Mouse (Mus musculus) lung, embryonic 14.5 days (tissue): ENCODE measurements at regions not wholly inside any gene's neighbourhood (a gene's known extent, or its start where the extent isn't known, plus 50 kb on each side); places are given as distances from the start of the nearest gene placed in this dataset.

Experiments
- ATAC-seq: fragments of 200-750 bp; cut with Nextera tagmentation; 2 replicates; pipeline ENCODE4 v1.8.0; 2017; ENCODE audit warnings: mild to moderate bottlenecking, moderate TSS enrichment, moderate library complexity; ENCODE audit not compliant: insufficient read depth
- DNase-seq: peaks from one replicate; pipeline ENCODE4 v3.0.0-alpha.2; 2015
- H3K27ac ChIP-seq: fragments of 300-500 bp; sonication (generic); 2 replicates; pipeline ENCODE4 v1.5.1; 2014; ENCODE audit warnings: low read depth, mild to moderate bottlenecking, moderate library complexity
- H3K27me3 ChIP-seq: fragments of 300-500 bp; sonication (generic); 2 replicates; pipeline ENCODE4 v1.6.1; 2014; ENCODE audit warnings: low read length, control low read depth; ENCODE audit not compliant: insufficient read depth
- H3K36me3 ChIP-seq: fragments of 300-500 bp; sonication (generic); 2 replicates; pipeline ENCODE4 v1.6.1; 2014; ENCODE audit warnings: control low read depth; ENCODE audit not compliant: insufficient read depth
- H3K4me1 ChIP-seq: fragments of 300-500 bp; sonication (generic); 2 replicates; pipeline ENCODE4 v1.6.1; 2014; ENCODE audit warnings: antibody characterized with exemption, control low read depth; ENCODE audit not compliant: insufficient read depth
- H3K4me2 ChIP-seq: fragments of 300-500 bp; sonication (generic); 2 replicates; pipeline ENCODE4 v1.6.1; 2014; ENCODE audit warnings: mild to moderate bottlenecking
- H3K4me3 ChIP-seq: fragments of 300-500 bp; sonication (generic); 2 replicates; pipeline ENCODE4 v1.5.1; 2014; ENCODE audit warnings: low read depth, low read length
- H3K9ac ChIP-seq: fragments of 300-500 bp; sonication (generic); 2 replicates; pipeline ENCODE4 v1.6.1; 2014
- H3K9me3 ChIP-seq: fragments of 300-500 bp; sonication (generic); 2 replicates; pipeline ENCODE4 v1.6.1; 2016; ENCODE audit warnings: low read depth, low read length, control low read depth
- CTCF ChIP-seq: IDR thresholded peaks from 2 replicates; pipeline ENCODE4 v1.5.1; 2016; ENCODE audit warnings: antibody characterized with exemption, low read depth
- WGBS: fragments of 180-500 bp; shearing (Covaris S2); extraction: QIAGEN DNeasy Blood & Tissue Kit; methylation state at CpG from one replicate; pipeline ENCODE4 v1.1.7; 2014; 5-methylcytosine and 5-hydroxymethylcytosine counted together

DNA sequence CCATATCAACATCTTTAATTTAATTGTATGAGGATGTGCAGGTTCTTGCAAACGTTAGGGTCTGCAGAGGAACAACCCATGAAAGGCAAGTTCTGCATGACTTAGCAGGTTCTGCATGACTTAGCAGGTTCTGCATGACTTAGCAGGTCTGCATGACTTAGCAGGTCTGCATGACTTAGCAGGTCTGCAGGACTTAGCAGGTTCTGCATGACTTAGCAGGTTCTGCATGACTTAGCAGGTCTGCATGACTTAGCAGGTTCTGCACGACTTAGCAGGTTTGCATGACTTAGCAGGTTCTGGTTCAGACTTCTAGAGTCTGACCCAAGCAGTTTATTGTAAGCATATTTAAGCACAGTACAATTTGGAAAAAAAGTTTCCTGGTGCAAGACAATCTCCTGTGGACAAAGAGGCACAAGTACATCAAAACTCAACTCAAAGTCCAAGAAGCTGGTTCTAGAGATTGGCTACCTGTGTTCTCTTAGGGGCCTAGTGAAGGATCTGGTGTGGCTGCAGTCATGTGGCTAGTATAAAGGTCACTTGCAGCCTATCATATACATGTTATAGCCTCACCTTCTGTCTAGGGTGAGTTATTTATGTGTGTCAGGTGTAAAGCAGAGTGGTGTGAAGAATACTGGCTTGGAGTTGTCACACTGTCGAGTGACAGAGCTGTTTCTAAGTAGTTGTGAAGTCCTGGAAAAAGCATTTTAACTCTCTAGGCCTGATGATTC is 50.5 kb upstream of the Prdx6 start:
- no peak for TF ChIP-seq CTCF
- Histone ChIP-seq H3K9me3 (no peaks in the 10 kb centered on the region), H3K4me3 (no peak overlapping the region), H3K9ac (no peak overlapping the region), H3K4me2 (no peak overlapping the region), H3K4me1 (no peaks in the 10 kb centered on the region), H3K27ac (no peak overlapping the region), H3K36me3 (no peaks in the 10 kb centered on the region), H3K27me3 (no peaks in the 10 kb centered on the region)
- 47% methylated on average over 3 of the region's 3 CpGs for WGBS
- ATAC-seq: no peak
- DNase-seq: no peak

DNA sequence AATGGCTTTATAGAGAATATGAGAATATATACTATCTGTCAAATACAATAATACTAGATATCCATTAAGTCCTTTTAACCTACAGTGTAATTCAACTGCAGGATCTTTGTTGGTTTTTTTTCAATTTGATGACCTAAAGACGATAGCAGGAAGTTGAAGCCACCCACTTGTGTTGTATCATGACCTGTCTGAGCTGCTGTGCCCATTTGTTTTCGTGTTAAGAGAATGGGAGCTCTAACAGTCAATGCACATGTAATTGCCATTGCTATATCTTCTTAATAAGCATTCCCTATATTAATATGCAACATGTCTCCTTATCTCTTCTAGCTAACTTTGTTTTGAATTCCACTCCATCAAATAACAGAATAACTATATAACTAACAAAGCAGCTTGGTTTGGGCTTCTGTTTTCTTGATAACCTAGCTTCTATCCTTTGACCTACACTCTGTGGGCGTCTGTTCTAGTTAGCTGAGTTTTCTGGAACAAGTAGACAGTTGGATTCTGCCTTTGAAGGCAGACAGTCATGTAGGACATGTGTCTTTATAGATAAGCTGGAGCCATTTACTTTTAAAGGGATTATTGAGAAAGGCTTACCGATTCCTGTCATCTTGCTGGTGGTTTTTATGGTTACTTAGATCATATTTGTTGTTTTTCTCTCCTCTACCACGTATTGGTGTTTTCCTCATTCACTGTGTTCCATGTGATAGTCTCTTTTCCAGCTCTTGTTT is 55.9 kb upstream of the Prdx6 start:
- Histone ChIP-seq H3K9ac (no peak overlapping the region), H3K36me3 (no peaks in the 10 kb centered on the region), H3K4me3 (no peak overlapping the region), H3K4me1 (no peaks in the 10 kb centered on the region), H3K4me2 (no peak overlapping the region), H3K9me3 (no peaks in the 10 kb centered on the region), H3K27ac (no peak overlapping the region), H3K27me3 (no peaks in the 10 kb centered on the region)
- 58% methylated on average over 5 of the region's 5 CpGs for WGBS
- DNase-seq (no peak), ATAC-seq (no peak)
- no peak for TF ChIP-seq CTCF

DNA sequence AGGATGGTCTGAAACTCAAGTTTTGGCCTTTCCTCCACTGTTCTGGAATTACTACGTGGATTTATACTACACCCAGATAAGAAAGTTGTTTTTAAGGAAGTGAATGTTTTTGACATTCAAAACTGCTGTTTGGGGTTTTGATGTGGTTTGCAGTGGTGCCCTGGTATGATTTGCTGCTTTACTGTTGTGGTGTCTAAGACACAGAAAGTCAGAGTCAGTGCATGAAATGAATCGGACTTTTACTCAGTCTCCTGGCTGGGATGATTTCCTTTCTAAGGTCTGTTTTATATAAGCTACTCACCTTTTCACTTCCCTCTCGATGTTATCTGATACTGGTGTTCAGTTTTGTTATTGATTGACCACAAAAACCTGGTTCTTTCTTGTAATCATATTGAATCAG is 58.2 kb upstream of the Prdx6 start:
- Histone ChIP-seq H3K4me3 (no peak overlapping the region), H3K36me3 (no peaks in the 10 kb centered on the region), H3K27ac (no peak overlapping the region), H3K9ac (no peak overlapping the region), H3K4me1 (no peaks in the 10 kb centered on the region), H3K9me3 (no peaks in the 10 kb centered on the region), H3K4me2 (no peak overlapping the region), H3K27me3 (no peaks in the 10 kb centered on the region)
- ATAC-seq: no peak
- DNase-seq: no peak
- TF ChIP-seq CTCF: no peak
- WGBS: 59% methylated on average over 3 of the region's 3 CpGs

DNA sequence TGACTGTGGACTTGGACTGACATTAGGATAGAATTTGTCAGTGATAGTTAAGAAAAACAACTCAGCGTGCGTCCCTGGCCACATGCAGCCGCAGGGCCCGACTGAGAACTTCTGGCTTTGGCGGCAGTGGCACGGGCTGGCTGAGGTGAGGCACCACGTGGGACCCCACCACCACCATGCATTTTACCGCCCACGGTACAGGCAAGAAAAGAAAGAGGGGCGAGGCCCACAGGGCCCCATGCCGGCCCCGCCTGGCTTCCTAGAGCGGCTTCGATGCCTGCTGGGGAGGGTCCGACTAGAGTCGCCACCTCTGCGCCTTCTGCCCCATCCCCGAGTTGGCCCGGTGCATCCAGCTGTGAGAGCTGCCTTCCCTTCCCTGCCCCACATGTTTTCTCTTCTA is 63.1 kb upstream of the Prdx6 start:
- no peaks in the 10 kb centered on the region for H3K9me3 ChIP-seq
- no peaks in the 10 kb centered on the region for H3K36me3 ChIP-seq
- no peak overlapping the region for H3K27ac ChIP-seq
- WGBS: 50% methylated on average over 19 of the region's 19 CpGs
- no peak for DNase-seq
- no peak for TF ChIP-seq CTCF
- ATAC-seq: no peak
- no peak overlapping the region for H3K4me2 ChIP-seq
- no peaks in the 10 kb centered on the region for H3K4me1 ChIP-seq
- H3K9ac ChIP-seq: no peak overlapping the region
- no peak overlapping the region for H3K4me3 ChIP-seq
- H3K27me3 ChIP-seq: no peaks in the 10 kb centered on the region

DNA sequence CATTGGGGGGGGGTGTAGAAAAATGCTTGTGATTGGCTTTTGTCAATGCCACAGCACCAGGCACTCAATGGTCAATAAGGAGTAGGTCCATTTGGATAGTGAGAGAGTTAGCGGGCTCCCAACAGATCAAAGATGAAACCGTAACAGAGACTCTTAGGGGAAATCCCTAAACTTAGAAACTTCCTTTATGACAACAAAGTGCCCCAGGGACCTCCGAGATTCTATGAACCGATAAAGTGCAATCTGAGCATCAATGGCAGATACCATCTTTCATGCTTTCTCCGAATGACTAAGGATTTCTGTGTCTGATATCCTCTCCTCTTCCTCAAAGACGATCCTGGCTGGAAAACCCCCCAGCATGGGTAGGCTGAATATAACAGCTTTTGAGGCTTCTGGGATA is 70.7 kb upstream of the Prdx6 start:
- Histone ChIP-seq H3K4me2 (no peak overlapping the region), H3K9ac (no peak overlapping the region), H3K4me1 (no peaks in the 10 kb centered on the region), H3K4me3 (no peak overlapping the region), H3K27me3 (no peaks in the 10 kb centered on the region), H3K27ac (no peak overlapping the region), H3K9me3 (no peaks in the 10 kb centered on the region), H3K36me3 (no peaks in the 10 kb centered on the region)
- TF ChIP-seq CTCF: no peak
- ATAC-seq: no peak
- 89% methylated on average over 6 of the region's 6 CpGs for WGBS
- DNase-seq: no peak

DNA sequence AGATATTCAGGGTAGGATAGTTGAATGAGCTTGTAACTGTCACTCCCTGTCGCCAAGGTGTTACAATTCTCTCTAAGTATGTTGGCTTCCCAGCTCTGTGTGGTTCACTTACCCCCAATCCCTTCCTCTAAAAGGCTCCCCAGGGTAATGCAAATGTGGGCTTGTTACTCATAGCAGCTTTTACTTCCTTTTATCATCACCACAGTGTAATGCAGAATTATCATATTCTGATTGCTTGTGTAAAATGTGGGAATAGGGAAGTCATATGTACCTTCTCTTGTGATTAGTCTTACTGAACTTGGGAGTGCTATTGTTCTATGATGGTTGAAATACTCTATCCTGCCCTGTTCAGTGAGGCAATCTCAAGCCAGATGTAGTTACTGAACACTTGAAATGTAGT is 66.0 kb upstream of the Tnfsf4 start:
- Histone ChIP-seq H3K4me1 (no peaks in the 10 kb centered on the region), H3K9me3 (no peaks in the 10 kb centered on the region), H3K9ac (no peak overlapping the region), H3K27ac (no peak overlapping the region), H3K4me2 (no peak overlapping the region), H3K27me3 (no peaks in the 10 kb centered on the region), H3K36me3 (no peaks in the 10 kb centered on the region), H3K4me3 (no peak overlapping the region)
- no peak for TF ChIP-seq CTCF
- DNase-seq (no peak), ATAC-seq (no peak)
- WGBS: 67% methylated on average over 1 of the region's 1 CpGs

DNA sequence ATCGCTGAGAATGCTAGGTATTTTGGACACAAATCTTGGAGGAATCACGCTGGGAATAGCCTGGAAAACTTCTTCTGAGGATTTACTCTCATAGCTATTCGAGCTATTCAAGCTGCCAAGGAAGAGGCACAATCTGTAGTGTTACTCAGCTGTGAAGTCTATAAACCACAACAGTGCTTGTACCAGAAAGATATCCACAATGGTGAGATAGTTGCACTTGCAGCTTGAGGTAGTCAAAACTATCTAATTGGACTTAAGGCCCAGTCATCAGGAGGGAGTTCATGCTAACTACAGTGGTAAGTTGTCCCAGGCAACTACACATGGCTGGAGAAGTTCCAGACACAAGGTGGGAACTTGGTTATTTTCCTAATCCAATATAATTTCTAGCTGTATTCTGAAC is 62.1 kb upstream of the Tnfsf4 start:
- H3K9me3 ChIP-seq: no peaks in the 10 kb centered on the region
- H3K4me2 ChIP-seq: no peak overlapping the region
- no peaks in the 10 kb centered on the region for H3K27me3 ChIP-seq
- WGBS: 67% methylated on average over 3 of the region's 3 CpGs
- no peaks in the 10 kb centered on the region for H3K36me3 ChIP-seq
- no peak overlapping the region for H3K27ac ChIP-seq
- H3K9ac ChIP-seq: no peak overlapping the region
- H3K4me3 ChIP-seq: no peak overlapping the region
- ATAC-seq (no peak), DNase-seq (no peak)
- TF ChIP-seq CTCF: no peak
- H3K4me1 ChIP-seq: no peaks in the 10 kb centered on the region
